ENCODE assay signal across 8 mouse cellular contexts in the genomic region with DNA sequence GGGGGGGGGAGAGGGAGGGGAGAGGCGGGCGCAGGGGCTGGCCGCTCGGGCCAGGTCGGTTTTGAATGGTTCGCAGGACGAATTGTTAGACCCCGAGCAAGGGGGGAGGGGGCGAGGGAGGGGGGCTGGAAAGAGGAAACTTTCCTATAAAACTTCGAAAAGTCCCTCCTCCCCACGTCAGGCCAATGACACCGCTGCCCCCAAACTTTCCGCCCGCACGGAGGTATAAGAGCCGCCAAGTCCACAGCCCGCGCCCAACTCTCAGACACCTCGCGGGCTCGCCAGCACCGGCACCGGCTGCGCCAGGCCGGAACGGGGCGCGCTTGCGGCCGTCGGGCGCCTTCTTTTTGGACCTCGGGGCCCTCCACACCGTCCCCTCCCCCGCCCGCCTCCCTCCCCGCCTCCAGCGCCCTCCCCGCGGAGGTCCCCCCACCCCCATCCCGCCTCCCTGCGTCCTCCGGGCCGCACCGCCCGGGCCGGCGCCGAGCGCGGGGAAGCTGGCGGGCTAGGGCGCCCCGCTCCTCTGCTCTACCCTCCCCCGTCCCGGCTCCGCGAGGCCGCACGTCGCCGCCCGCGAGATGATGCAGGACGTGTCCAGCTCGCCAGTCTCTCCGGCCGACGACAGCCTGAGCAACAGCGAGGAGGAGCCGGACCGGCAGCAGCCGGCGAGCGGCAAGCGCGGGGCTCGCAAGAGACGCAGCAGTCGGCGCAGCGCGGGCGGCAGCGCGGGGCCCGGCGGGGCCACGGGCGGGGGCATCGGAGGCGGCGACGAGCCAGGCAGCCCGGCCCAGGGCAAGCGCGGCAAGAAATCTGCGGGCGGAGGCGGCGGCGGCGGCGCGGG. TPM values are rescaled to one million over a fixed set of nuclear protein-coding genes. Genes with fewer than 3 reads are reported as not detected.
DNase-seq lines count a peak whose midpoint lies in the region; ATAC-seq and TF ChIP-seq lines count a peak whose summit lies in the region.

A gene (plus strand): TSS at position 272 of the 841 bp plus-strand sequence.

- no peak within 1 kb of the TSS for H3K27ac ChIP-seq in forebrain, embryonic 15.5 days (replicated peaks)
- H3K27ac ChIP-seq in hindbrain, embryonic 10.5 days = peak within 1 kb of the TSS; percentile 90
- H3K27ac ChIP-seq in liver, embryonic 14.5 days = no peak within 1 kb of the TSS

- peaks cover 85% of the 10 kb centered on the region for H3K27me3 ChIP-seq in forebrain, embryonic 15.5 days
- peaks cover 98% of the 10 kb centered on the region for H3K27me3 ChIP-seq in hindbrain, embryonic 10.5 days (ENCODE audit: insufficient read depth, poor library complexity, severe bottlenecking)
- peaks cover 74% of the 10 kb centered on the region for H3K27me3 ChIP-seq in liver, embryonic 14.5 days (ENCODE audit: control insufficient read depth, insufficient read depth, low read length)

- peak within 1 kb of the TSS; percentile 80 for H3K4me2 ChIP-seq in forebrain, embryonic 15.5 days (replicated peaks)
- peak within 1 kb of the TSS; percentile 50 for H3K4me2 ChIP-seq in liver, embryonic 14.5 days (ENCODE audit: low read depth)

- peak within 1 kb of the TSS; percentile 45 for H3K4me3 ChIP-seq in forebrain, embryonic 15.5 days
- H3K4me3 ChIP-seq in hindbrain, embryonic 10.5 days = peak within 1 kb of the TSS; percentile 68
- H3K4me3 ChIP-seq in liver, embryonic 14.5 days (ENCODE audit: insufficient read depth in 1 of 2, low read depth in 2 of 2, low read length in 2 of 2) = peak within 1 kb of the TSS; percentile 36 to 38

- DNase-seq in CD4-positive, CD25-positive, alpha-beta regulatory T cell, adult 2 months (ENCODE audit: low read depth, low spot score) = peak; percentile 6
- DNase-seq in ZHBTc4 (ENCODE audit: low read depth, low spot score) = peak; percentile 51
- peak; percentile 87 for DNase-seq in hindbrain, embryonic 10.5 days (ENCODE audit: low spot score)
- no peak for DNase-seq in liver, embryonic 14.5 days (ENCODE audit: low read depth in 3 of 3, low spot score in 3 of 3)
- peak; percentile 65 for DNase-seq in skeletal muscle tissue, adult 2 months (ENCODE audit: low read depth, low spot score)

- no peak for TF ChIP-seq CTCF in liver, embryonic 14.5 days (IDR thresholded peaks at IDR 0.05; ENCODE audit: low read depth)

- no peak for ATAC-seq in CD4-positive, CD25-positive, alpha-beta regulatory T cell, adult 4 months
- peak; percentile 72 for ATAC-seq in forebrain, embryonic 15.5 days (replicated peaks)
- ATAC-seq in liver, embryonic 14.5 days (ENCODE audit: insufficient read depth) = no peak
- no peak for ATAC-seq in megakaryocyte progenitor cell, adult 5-6 weeks (replicated peaks; ENCODE audit: poor library complexity)

- no peak for TF ChIP-seq EP300 in liver, embryonic 14.5 days (IDR thresholded peaks at IDR 0.05; ENCODE audit: low read depth)

- under 1% methylated on average over 77 of the region's 105 CpGs for whole genome bisulfite sequencing in forebrain, embryonic 15.5 days
- WGBS in hindbrain, embryonic 10.5 days = under 1% methylated on average over 97 of the region's 105 CpGs
- WGBS in liver, embryonic 14.5 days (ENCODE audit: insufficient replicate concordance) = under 1% methylated on average over 75 of the region's 105 CpGs

- no peaks in the 10 kb centered on the region for H3K9me3 ChIP-seq in forebrain, embryonic 15.5 days
- H3K9me3 ChIP-seq in hindbrain, embryonic 10.5 days = no peaks in the 10 kb centered on the region
- no peaks in the 10 kb centered on the region for H3K9me3 ChIP-seq in liver, embryonic 14.5 days (ENCODE audit: control insufficient read depth, low read length)

- peaks cover 17% of the 10 kb centered on the region for H3K4me1 ChIP-seq in forebrain, embryonic 15.5 days
- H3K4me1 ChIP-seq in hindbrain, embryonic 10.5 days (replicated peaks) = peaks cover 37% of the 10 kb centered on the region
- no peaks in the 10 kb centered on the region for H3K4me1 ChIP-seq in liver, embryonic 14.5 days (replicated peaks; ENCODE audit: control insufficient read depth in 2 of 2, insufficient read depth in 2 of 2, low read length in 1 of 2)

- peak within 1 kb of the TSS; percentile 37 for H3K9ac ChIP-seq in forebrain, embryonic 15.5 days (replicated peaks)
- H3K9ac ChIP-seq in liver, embryonic 14.5 days (replicated peaks) = no peak within 1 kb of the TSS

- no peaks in the 10 kb centered on the region for H3K36me3 ChIP-seq in forebrain, embryonic 15.5 days
- no peaks in the 10 kb centered on the region for H3K36me3 ChIP-seq in hindbrain, embryonic 10.5 days
- no peaks in the 10 kb centered on the region for H3K36me3 ChIP-seq in liver, embryonic 14.5 days (replicated peaks; ENCODE audit: control insufficient read depth, insufficient read depth, low read depth)

RNA-seq across cellular contexts. Expression of the gene that starts here (rescaled TPM):
- polyA plus RNA-seq in CD4-positive, CD25-positive, alpha-beta regulatory T cell, adult 4 months (2017; shearing (Covaris generic)) = not detected
- 0.63 and 0.74 TPM in 2 replicates for polyA plus RNA-seq in forebrain, embryonic 15.5 days (2015; fragmentation: Nextera tagmentation; extraction: Ambion mirVana)
- 13.6 and 14.9 TPM in 2 replicates for polyA plus RNA-seq in hindbrain, embryonic 10.5 days (2016; fragmentation: Nextera tagmentation; extraction: Ambion mirVana)
- 0.50 and 0.63 TPM in 2 replicates for polyA plus RNA-seq in liver, embryonic 14.5 days (2012; rRNA removed)
- 0.06 and 0.09 TPM in 2 replicates for polyA plus RNA-seq in liver, embryonic 14.5 days (2014; fragmentation: Nextera tagmentation; extraction: Ambion mirVana)
- total RNA-seq in megakaryocyte progenitor cell, adult 5-6 weeks (2015) = not detected in 2 replicates
- not detected in 2 replicates for total RNA-seq in megakaryocyte progenitor cell, adult 5-6 weeks (2017)

Comparison
In these comparisons a context has a peak if more than half of its experiments do, and no peak if none do; other contexts are left out.
1. Peak in ATAC-seq, H3K4me3 ChIP-seq, H3K9ac ChIP-seq and H3K4me2 ChIP-seq in forebrain, embryonic 15.5 days; RNA of the gene not detected or under 1 TPM.
2. DNase-seq: peak in CD4-positive, CD25-positive, alpha-beta regulatory T cell, adult 2 months (single experiment), ZHBTc4 (single experiment), hindbrain, embryonic 10.5 days (single experiment) and skeletal muscle tissue, adult 2 months (single experiment); none in liver, embryonic 14.5 days (0 of 3).
3. Peak in every context shown above with its lines, with median percentiles within 50 percentile points of each other: H3K4me3 ChIP-seq.